Mouse (Mus musculus) hindbrain, embryonic 14.5 days (tissue): ENCODE data around the gene Rab3b. TPM values are rescaled to one million over a fixed set of nuclear protein-coding genes. Genes with fewer than 3 reads are reported as not detected.
A peak's percentile ranks its signal among the peaks of the same experiment; 100 is the strongest.

Experiments
- ATAC-seq: fragments of 200-750 bp; cut with Nextera tagmentation; 2 replicates; pipeline ENCODE4 v1.8.0; 2017; ENCODE audit warnings: moderate number of reproducible peaks, mild to moderate bottlenecking, moderate TSS enrichment, moderate library complexity; ENCODE audit not compliant: low FRiP score
- DNase-seq: peaks from one replicate; pipeline ENCODE4 v3.0.0-alpha.2; 2015; ENCODE audit warnings: low spot score
- H3K27ac ChIP-seq: fragments of 300-500 bp; sonication (generic); 2 replicates; pipeline ENCODE4 v1.5.1; 2014; ENCODE audit warnings: mild to moderate bottlenecking, moderate library complexity
- H3K27me3 ChIP-seq: fragments of 300-500 bp; sonication (generic); 2 replicates; pipeline ENCODE4 v1.6.1; 2014; ENCODE audit warnings: mild to moderate bottlenecking, low read length, mixed read lengths; ENCODE audit not compliant: control insufficient read depth, insufficient read depth
- H3K36me3 ChIP-seq: fragments of 300-500 bp; sonication (generic); replicated peaks from 2 replicates; pipeline ENCODE4 v1.6.1; 2014; ENCODE audit not compliant: control insufficient read depth, insufficient read depth
- H3K4me1 ChIP-seq: fragments of 300-500 bp; sonication (generic); replicated peaks from 2 replicates; pipeline ENCODE4 v1.6.1; 2014; ENCODE audit warnings: antibody characterized with exemption, low read length, mixed read lengths; ENCODE audit not compliant: control insufficient read depth, insufficient read depth
- H3K4me2 ChIP-seq: fragments of 300-500 bp; sonication (generic); replicated peaks from 2 replicates; pipeline ENCODE4 v1.6.1; 2014; ENCODE audit warnings: mild to moderate bottlenecking, moderate library complexity
- H3K4me3 ChIP-seq: fragments of 300-500 bp; sonication (generic); replicated peaks from 2 replicates; pipeline ENCODE4 v1.5.1; 2014; ENCODE audit warnings: mild to moderate bottlenecking, low read length
- H3K9ac ChIP-seq: fragments of 300-500 bp; sonication (generic); 2 replicates; pipeline ENCODE4 v1.6.1; 2014
- H3K9me3 ChIP-seq: fragments of 300-500 bp; sonication (generic); 2 replicates; pipeline ENCODE4 v1.6.1; 2016; ENCODE audit warnings: low read length; ENCODE audit not compliant: control insufficient read depth
- WGBS: fragments of 180-500 bp; shearing (Covaris S2); extraction: QIAGEN DNeasy Blood & Tissue Kit; methylation state at CpG from one replicate; pipeline ENCODE4 v1.1.7; 2014; 5-methylcytosine and 5-hydroxymethylcytosine counted together
- polyA plus RNA-seq: library from polyadenylated mRNA; unstranded; fragments of >200 nt; fragmentation: Nextera tagmentation; extraction: Ambion mirVana; gene quantifications from 2 replicates; pipeline ENCODE4 v1.2.1, GENCODE M21; 2014

Gene Rab3b
- polyA plus RNA-seq, 1 experiment from 2014 or later: 187 TPM

GRCm38 (mm10) chr4:108883815-108884214 lies 5.0 kb downstream of the Rab3b start:
- Histone ChIP-seq H3K4me3 (no peak overlapping the region), H3K27me3 (no peaks in the 10 kb centered on the region), H3K9ac (no peak overlapping the region), H3K27ac (0 out of 2 replicates have a peak overlapping the region, but pooled peaks have one; percentile 21), H3K4me2 (no peak overlapping the region), H3K9me3 (no peaks in the 10 kb centered on the region), H3K36me3 (0 out of 2 replicates have a peak, but pooled peaks cover 3% of the 10 kb centered on the region), H3K4me1 (no peaks in the 10 kb centered on the region)
- no peak for DNase-seq
- no peak for ATAC-seq
- 50% methylated on average over 12 of the region's 13 CpGs for WGBS

DNA sequence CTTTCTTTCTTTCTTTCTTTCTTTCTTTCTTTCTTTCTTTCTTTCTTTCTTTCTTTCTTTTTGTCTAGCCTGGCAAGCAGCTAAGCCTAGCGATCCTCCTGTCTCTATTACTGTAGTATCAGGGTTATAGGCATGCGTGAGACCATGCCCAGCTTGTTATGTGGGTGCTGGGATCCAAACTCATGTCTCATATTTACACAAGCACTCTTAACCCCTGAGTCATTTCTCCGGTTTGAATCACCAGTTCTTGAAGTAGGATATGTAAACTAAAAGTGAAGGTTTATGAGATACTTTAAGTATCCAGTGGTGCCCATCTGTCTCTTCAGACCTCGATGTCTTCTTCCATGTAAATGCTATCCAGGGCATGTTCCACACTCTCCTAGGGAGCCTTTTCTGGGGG lies 8.6 kb downstream of the Rab3b start:
- Histone ChIP-seq H3K27ac (no peak overlapping the region), H3K27me3 (no peaks in the 10 kb centered on the region), H3K9me3 (no peaks in the 10 kb centered on the region), H3K4me3 (no peak overlapping the region), H3K4me1 (no peaks in the 10 kb centered on the region), H3K9ac (no peak overlapping the region), H3K36me3 (0 out of 2 replicates have a peak, but pooled peaks cover 3% of the 10 kb centered on the region), H3K4me2 (no peak overlapping the region)
- DNase-seq (no peak), ATAC-seq (no peak)
- 91% methylated on average over 4 of the region's 4 CpGs for WGBS

DNA sequence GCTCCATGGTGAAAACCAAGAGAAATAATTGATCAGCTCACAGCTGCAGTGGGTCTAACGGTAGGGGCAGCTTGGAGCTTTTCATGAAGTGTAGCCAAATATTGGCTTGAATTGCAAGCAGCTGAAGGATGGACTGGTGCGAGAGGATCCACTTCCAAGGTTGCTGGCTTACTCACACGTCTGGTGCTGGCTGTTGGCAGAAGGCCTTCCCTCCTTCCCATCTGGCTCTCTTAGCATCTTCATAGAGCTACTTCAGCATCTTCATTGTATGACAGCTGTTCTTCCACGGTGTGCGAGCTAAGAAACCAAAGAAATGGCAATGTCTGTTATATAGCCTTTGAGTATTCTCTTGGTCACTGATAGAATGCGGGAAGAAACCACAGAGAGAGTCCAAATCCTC lies 12.0 kb downstream of the Rab3b start:
- no peak overlapping the region for H3K9ac ChIP-seq

GRCm38 (mm10) chr4:108900421-108900820 lies 21.6 kb downstream of the Rab3b start:
- no peak for DNase-seq
- no peaks in the 10 kb centered on the region for H3K36me3 ChIP-seq
- no peak overlapping the region for H3K4me2 ChIP-seq
- H3K9me3 ChIP-seq: no peaks in the 10 kb centered on the region
- no peaks in the 10 kb centered on the region for H3K27me3 ChIP-seq
- H3K4me3 ChIP-seq: no peak overlapping the region
- WGBS: 59% methylated on average over 7 of the region's 7 CpGs
- H3K4me1 ChIP-seq: 0 out of 2 replicates have a peak, but pooled peaks cover 6% of the 10 kb centered on the region
- H3K9ac ChIP-seq: no peak overlapping the region
- no peak for ATAC-seq
- no peak overlapping the region for H3K27ac ChIP-seq

More for the DNA sequence above, 12.0 kb downstream of the Rab3b start:
- H3K4me3 ChIP-seq: no peak overlapping the region
- H3K27ac ChIP-seq: no peak overlapping the region
- no peaks in the 10 kb centered on the region for H3K4me1 ChIP-seq
- H3K9me3 ChIP-seq: no peaks in the 10 kb centered on the region
- no peak overlapping the region for H3K4me2 ChIP-seq
- no peak for ATAC-seq
- no peaks in the 10 kb centered on the region for H3K27me3 ChIP-seq
- H3K36me3 ChIP-seq: 0 out of 2 replicates have a peak, but pooled peaks cover 3% of the 10 kb centered on the region
- DNase-seq: no peak
- WGBS: 92% methylated on average over 6 of the region's 6 CpGs

- no peaks in the 10 kb centered on the region for H3K36me3 ChIP-seq
- H3K9me3 ChIP-seq: no peaks in the 10 kb centered on the region
- H3K27ac ChIP-seq: no peak overlapping the region
- 0 out of 2 replicates have a peak, but pooled peaks cover 6% of the 10 kb centered on the region for H3K4me1 ChIP-seq
- H3K9ac ChIP-seq: no peak overlapping the region
- ATAC-seq: no peak
- no peak for DNase-seq
- H3K27me3 ChIP-seq: no peaks in the 10 kb centered on the region
- 97% methylated on average over 9 of the region's 9 CpGs for WGBS
- no peak overlapping the region for H3K4me2 ChIP-seq
- no peak overlapping the region for H3K4me3 ChIP-seq
Observed at GRCm38 (mm10) chr4:108902886-108903285, 24.0 kb downstream of the Rab3b start.

DNA sequence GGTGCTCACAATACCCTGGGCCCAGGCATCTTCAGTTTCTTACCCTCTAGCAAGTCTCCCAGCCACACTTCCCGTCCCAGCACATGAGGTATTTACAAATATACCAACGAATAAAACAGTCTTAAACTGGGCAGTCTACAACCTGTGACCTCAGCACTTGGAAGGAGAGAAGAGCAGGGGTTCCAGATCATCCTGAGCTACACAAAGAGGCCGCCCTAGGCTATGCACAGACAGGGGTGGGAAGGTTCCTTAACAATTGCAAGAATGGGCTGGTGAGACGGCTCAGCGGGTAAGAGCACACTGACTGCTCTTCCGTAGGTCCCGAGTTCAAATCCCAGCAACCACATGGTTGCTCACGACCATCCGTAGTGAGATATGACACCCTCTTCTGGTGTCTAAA lies 24.5 kb downstream of the Rab3b start:
- Histone ChIP-seq H3K9ac (no peak overlapping the region), H3K27ac (no peak overlapping the region), H3K27me3 (no peaks in the 10 kb centered on the region), H3K4me1 (0 out of 2 replicates have a peak, but pooled peaks cover 6% of the 10 kb centered on the region), H3K9me3 (no peaks in the 10 kb centered on the region), H3K36me3 (no peaks in the 10 kb centered on the region), H3K4me2 (no peak overlapping the region), H3K4me3 (no peak overlapping the region)
- 93% methylated on average over 9 of the region's 9 CpGs for WGBS
- ATAC-seq (no peak), DNase-seq (no peak)

DNA sequence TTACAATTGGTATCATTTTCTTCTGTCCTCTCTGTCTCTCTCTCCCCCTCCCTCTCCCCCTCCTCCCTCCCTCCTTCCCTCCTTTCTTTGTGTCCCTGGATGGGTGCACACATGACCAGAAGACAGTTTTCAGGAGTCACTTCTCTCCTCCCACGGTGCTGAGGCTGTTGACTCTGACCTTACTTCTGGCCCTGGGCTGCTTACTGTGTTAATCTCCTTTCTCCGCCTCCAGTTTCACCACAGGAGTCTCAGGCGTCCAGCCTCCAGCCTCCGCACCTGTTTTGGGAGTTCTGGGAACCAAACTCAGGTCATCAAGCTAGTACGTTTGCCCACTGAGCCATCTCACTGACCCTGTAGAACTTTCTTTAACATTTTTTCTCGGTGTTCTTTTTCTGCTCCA lies 25.2 kb downstream of the Rab3b start:
- ATAC-seq: no peak
- Histone ChIP-seq H3K27me3 (no peaks in the 10 kb centered on the region), H3K9me3 (no peaks in the 10 kb centered on the region), H3K4me3 (no peak overlapping the region), H3K27ac (no peak overlapping the region), H3K36me3 (no peaks in the 10 kb centered on the region), H3K4me1 (0 out of 2 replicates have a peak, but pooled peaks cover 5% of the 10 kb centered on the region), H3K4me2 (no peak overlapping the region), H3K9ac (no peak overlapping the region)
- no peak for DNase-seq
- 45% methylated on average over 6 of the region's 6 CpGs for WGBS

- Histone ChIP-seq H3K9me3 (no peaks in the 10 kb centered on the region), H3K4me3 (no peak overlapping the region), H3K4me2 (no peak overlapping the region), H3K27me3 (no peaks in the 10 kb centered on the region), H3K27ac (no peak overlapping the region), H3K4me1 (no peaks in the 10 kb centered on the region), H3K9ac (no peak overlapping the region), H3K36me3 (no peaks in the 10 kb centered on the region)
- DNase-seq (no peak), ATAC-seq (no peak)
- WGBS: 90% methylated on average over 10 of the region's 10 CpGs
Observed at GRCm38 (mm10) chr4:108904790-108905189, 25.9 kb downstream of the Rab3b start.

GRCm38 (mm10) chr4:108905859-108906258 lies 27.0 kb downstream of the Rab3b start:
- Histone ChIP-seq H3K4me2 (no peak overlapping the region), H3K27me3 (no peaks in the 10 kb centered on the region), H3K9ac (no peak overlapping the region), H3K36me3 (no peaks in the 10 kb centered on the region), H3K9me3 (no peaks in the 10 kb centered on the region), H3K4me3 (no peak overlapping the region), H3K4me1 (no peaks in the 10 kb centered on the region), H3K27ac (no peak overlapping the region)
- ATAC-seq (peak; percentile 55; the same call in 1 of the 2 replicates), DNase-seq (peak; percentile 49)
- WGBS: 32% methylated on average over 6 of the region's 6 CpGs

- H3K27ac ChIP-seq: no peak overlapping the region
- H3K27me3 ChIP-seq: no peaks in the 10 kb centered on the region
- H3K9ac ChIP-seq: no peak overlapping the region
- H3K4me1 ChIP-seq: no peaks in the 10 kb centered on the region
- no peaks in the 10 kb centered on the region for H3K36me3 ChIP-seq
- H3K4me2 ChIP-seq: no peak overlapping the region
- H3K9me3 ChIP-seq: no peaks in the 10 kb centered on the region
- ATAC-seq (no peak), DNase-seq (no peak)
- no peak overlapping the region for H3K4me3 ChIP-seq
Observed at GRCm38 (mm10) chr4:108907475-108907874, 28.6 kb downstream of the Rab3b start.
